Mouse (Mus musculus) skeletal muscle tissue, adult 2 months (tissue): ENCODE measurements at regions not wholly inside any gene's neighbourhood (a gene's known extent, or its start where the extent isn't known, plus 50 kb on each side); places are given as distances from the start of the nearest gene placed in this dataset.

ENCODE experiments used
- DNase-seq: peaks from one replicate; pipeline ENCODE4 v3.0.0-alpha.2; 2012; ENCODE audit warnings: low read depth, low spot score

- DNase-seq, result no peak
These were observed 222.6 kb downstream of the Wdr11 start for GRCm38 (mm10) chr7:129814149-129814860.

- no peak for DNase-seq
These were observed 227.2 kb downstream of the Wdr11 start for GRCm38 (mm10) chr7:129818833-129819232.

GRCm38 (mm10) chr7:129819651-129820050, 228.0 kb downstream of the Wdr11 start:
- no peak for DNase-seq

GRCm38 (mm10) chr7:129828970-129829369, 237.3 kb downstream of the Wdr11 start:
- DNase-seq, result no peak

- DNase-seq, result no peak
These were observed 241.2 kb downstream of the Wdr11 start for GRCm38 (mm10) chr7:129832830-129833229.

- no peak for DNase-seq
These were observed 250.8 kb downstream of the Wdr11 start for GRCm38 (mm10) chr7:129842303-129843122.

- peak; percentile 59 for DNase-seq
These were observed 255.5 kb downstream of the Wdr11 start for GRCm38 (mm10) chr7:129847136-129847535.

GRCm38 (mm10) chr7:129853596-129853995, 261.9 kb downstream of the Wdr11 start:
- DNase-seq, result no peak

GRCm38 (mm10) chr7:129854942-129855341, 263.3 kb downstream of the Wdr11 start:
- DNase-seq, result no peak

GRCm38 (mm10) chr7:129862966-129863365, 271.3 kb downstream of the Wdr11 start:
- no peak for DNase-seq

GRCm38 (mm10) chr7:129865536-129865935, 273.9 kb downstream of the Wdr11 start:
- DNase-seq, result no peak

GRCm38 (mm10) chr7:129872208-129872790, 280.6 kb downstream of the Wdr11 start:
- no peak for DNase-seq

GRCm38 (mm10) chr7:129876202-129876851, 284.7 kb downstream of the Wdr11 start:
- DNase-seq, result no peak

- no peak for DNase-seq
These were observed 285.2 kb downstream of the Wdr11 start for GRCm38 (mm10) chr7:129876852-129877223.

GRCm38 (mm10) chr7:129896291-129896690, 304.6 kb downstream of the Wdr11 start:
- DNase-seq, result no peak

GRCm38 (mm10) chr7:129897511-129897910, 305.8 kb downstream of the Wdr11 start:
- DNase-seq, result no peak

GRCm38 (mm10) chr7:129902256-129902655, 310.6 kb downstream of the Wdr11 start:
- no peak for DNase-seq

- no peak for DNase-seq
These were observed 311.5 kb downstream of the Wdr11 start for GRCm38 (mm10) chr7:129903126-129903525.

- no peak for DNase-seq
These were observed 314.5 kb downstream of the Wdr11 start for GRCm38 (mm10) chr7:129906131-129906530.

- no peak for DNase-seq
These were observed 317.2 kb downstream of the Wdr11 start for GRCm38 (mm10) chr7:129908826-129909225.

- DNase-seq, result peak; percentile 7
These were observed 318.1 kb downstream of the Wdr11 start for GRCm38 (mm10) chr7:129909730-129910129.

- no peak for DNase-seq
These were observed 319.2 kb downstream of the Wdr11 start for GRCm38 (mm10) chr7:129910826-129911225.
